Mouse (Mus musculus) heart, embryonic 12.5 days (tissue): ENCODE results near the gene Angptl2. TPM values are rescaled to one million over a fixed set of nuclear protein-coding genes. Genes with fewer than 3 reads are reported as not detected.

Source experiments
- ATAC-seq: fragments of 200-750 bp; cut with Nextera tagmentation; 2 replicates; pipeline ENCODE4 v1.8.0; 2017; ENCODE audit warnings: moderate TSS enrichment, moderate library complexity; ENCODE audit not compliant: insufficient number of reproducible peaks, low FRiP score
- H3K27ac ChIP-seq: fragments of 300-500 bp; sonication (generic); 2 replicates; pipeline ENCODE4 v1.5.1; 2016; ENCODE audit warnings: mild to moderate bottlenecking, moderate library complexity; ENCODE audit not compliant: poor library complexity, severe bottlenecking
- H3K27me3 ChIP-seq: fragments of 300-500 bp; sonication (generic); replicated peaks from 2 replicates; pipeline ENCODE4 v1.6.1; 2016; ENCODE audit warnings: mild to moderate bottlenecking, moderate library complexity
- H3K36me3 ChIP-seq: fragments of 300-500 bp; sonication (generic); 2 replicates; pipeline ENCODE4 v1.6.1; 2016; ENCODE audit warnings: mild to moderate bottlenecking, moderate library complexity
- H3K4me1 ChIP-seq: fragments of 300-500 bp; sonication (generic); replicated peaks from 2 replicates; pipeline ENCODE4 v1.6.1; 2016; ENCODE audit warnings: mild to moderate bottlenecking
- H3K4me2 ChIP-seq: fragments of 300-500 bp; sonication (generic); 2 replicates; pipeline ENCODE4 v1.6.1; 2016; ENCODE audit warnings: mild to moderate bottlenecking, moderate library complexity
- H3K4me3 ChIP-seq: fragments of 300-500 bp; sonication (generic); 2 replicates; pipeline ENCODE4 v1.5.1; 2016; ENCODE audit warnings: mild to moderate bottlenecking
- H3K9ac ChIP-seq: fragments of 300-500 bp; sonication (generic); 2 replicates; pipeline ENCODE4 v1.6.1; 2016; ENCODE audit warnings: mild to moderate bottlenecking, moderate library complexity
- H3K9me3 ChIP-seq: fragments of 300-500 bp; sonication (generic); replicated peaks from 2 replicates; pipeline ENCODE4 v1.6.1; 2016; ENCODE audit warnings: mild to moderate bottlenecking, moderate library complexity
- WGBS: fragments of 180-500 bp; shearing (Covaris S2); methylation state at CpG from one replicate; pipeline ENCODE4 v1.1.7; 2016; 5-methylcytosine and 5-hydroxymethylcytosine counted together
- polyA plus RNA-seq: library from polyadenylated mRNA; unstranded; fragments of >200 nt; fragmentation: Nextera tagmentation; extraction: Ambion mirVana; gene quantifications from 2 replicates; pipeline ENCODE4 v1.2.1, GENCODE M21; 2016

Gene Angptl2
- polyA plus RNA-seq, 1 experiment from 2014 or later: 54.7 TPM

GRCm38 (mm10) chr2:33272665-33273439, 57.0 kb downstream of the Angptl2 start:
- no peak overlapping the region for H3K4me3 ChIP-seq
- no peak overlapping the region for H3K9ac ChIP-seq
- peaks cover 47% of the 10 kb centered on the region for H3K4me1 ChIP-seq
- no peaks in the 10 kb centered on the region for H3K36me3 ChIP-seq
- H3K4me2 ChIP-seq: no peak overlapping the region
- H3K27me3 ChIP-seq: no peaks in the 10 kb centered on the region
- H3K9me3 ChIP-seq: no peaks in the 10 kb centered on the region
- ATAC-seq: no peak
- WGBS: 63% methylated on average over 4 of the region's 4 CpGs
- no peak overlapping the region for H3K27ac ChIP-seq

GRCm38 (mm10) chr2:33274719-33275490, 59.0 kb downstream of the Angptl2 start:
- Histone ChIP-seq H3K9me3 (no peaks in the 10 kb centered on the region), H3K4me2 (no peak overlapping the region), H3K27ac (no peak overlapping the region), H3K27me3 (no peaks in the 10 kb centered on the region), H3K4me3 (no peak overlapping the region), H3K4me1 (peaks cover 32% of the 10 kb centered on the region), H3K9ac (no peak overlapping the region), H3K36me3 (no peaks in the 10 kb centered on the region)
- WGBS: 82% methylated on average over 12 of the region's 12 CpGs
- no peak for ATAC-seq

GRCm38 (mm10) chr2:33279758-33280157, 63.9 kb downstream of the Angptl2 start:
- H3K9ac ChIP-seq: no peak overlapping the region
- H3K27me3 ChIP-seq: peaks cover 3% of the 10 kb centered on the region; the same call in 1 of the 2 replicates
- peaks cover 18% of the 10 kb centered on the region for H3K4me1 ChIP-seq
- H3K36me3 ChIP-seq: no peaks in the 10 kb centered on the region
- no peak overlapping the region for H3K4me3 ChIP-seq
- 88% methylated on average over 10 of the region's 10 CpGs for WGBS
- ATAC-seq: no peak
- no peaks in the 10 kb centered on the region for H3K9me3 ChIP-seq
- no peak overlapping the region for H3K4me2 ChIP-seq
- H3K27ac ChIP-seq: no peak overlapping the region

- Histone ChIP-seq H3K4me2 (no peak overlapping the region), H3K9ac (no peak overlapping the region), H3K4me3 (no peak overlapping the region), H3K36me3 (no peaks in the 10 kb centered on the region), H3K4me1 (peaks cover 12% of the 10 kb centered on the region), H3K9me3 (no peaks in the 10 kb centered on the region), H3K27me3 (peaks cover 3% of the 10 kb centered on the region; the same call in 1 of the 2 replicates), H3K27ac (no peak overlapping the region)
- no peak for ATAC-seq
- 87% methylated on average over 2 of the region's 2 CpGs for WGBS
These were observed 64.7 kb downstream of the Angptl2 start for GRCm38 (mm10) chr2:33280525-33280924.

GRCm38 (mm10) chr2:33281807-33282206, 65.9 kb downstream of the Angptl2 start:
- H3K27ac ChIP-seq: no peak overlapping the region

GRCm38 (mm10) chr2:33282877-33283276, 67.0 kb downstream of the Angptl2 start:
- peaks cover 1% of the 10 kb centered on the region; the same call in 1 of the 2 replicates for H3K36me3 ChIP-seq
- H3K27ac ChIP-seq: no peak overlapping the region
- peak; percentile 9; the same call in 1 of the 2 replicates for ATAC-seq
- no peak overlapping the region for H3K4me2 ChIP-seq
- H3K27me3 ChIP-seq: peaks cover 3% of the 10 kb centered on the region; the same call in 1 of the 2 replicates
- H3K9ac ChIP-seq: no peak overlapping the region
- no peaks in the 10 kb centered on the region for H3K9me3 ChIP-seq
- no peak overlapping the region for H3K4me3 ChIP-seq
- H3K4me1 ChIP-seq: peaks cover 13% of the 10 kb centered on the region
- WGBS: 39% methylated on average over 4 of the region's 4 CpGs

More at GRCm38 (mm10) chr2:33281807-33282206, 65.9 kb downstream of the Angptl2 start:
- Histone ChIP-seq H3K4me1 (peaks cover 13% of the 10 kb centered on the region), H3K27me3 (peaks cover 3% of the 10 kb centered on the region; the same call in 1 of the 2 replicates), H3K9ac (no peak overlapping the region), H3K4me3 (no peak overlapping the region), H3K4me2 (no peak overlapping the region), H3K9me3 (no peaks in the 10 kb centered on the region), H3K36me3 (no peaks in the 10 kb centered on the region)
- no peak for ATAC-seq
- 79% methylated on average over 5 of the region's 5 CpGs for WGBS

GRCm38 (mm10) chr2:33283674-33284073, 67.8 kb downstream of the Angptl2 start:
- Histone ChIP-seq H3K4me3 (no peak overlapping the region), H3K9ac (no peak overlapping the region), H3K4me2 (no peak overlapping the region), H3K27ac (no peak overlapping the region), H3K36me3 (peaks cover 5% of the 10 kb centered on the region; the same call in 1 of the 2 replicates), H3K27me3 (peaks cover 3% of the 10 kb centered on the region; the same call in 1 of the 2 replicates), H3K4me1 (peaks cover 13% of the 10 kb centered on the region), H3K9me3 (no peaks in the 10 kb centered on the region)
- 70% methylated on average over 2 of the region's 2 CpGs for WGBS
- no peak for ATAC-seq

GRCm38 (mm10) chr2:33288837-33289236, 73.0 kb downstream of the Angptl2 start:
- H3K36me3 ChIP-seq: peaks cover 5% of the 10 kb centered on the region; the same call in 1 of the 2 replicates
- H3K4me3 ChIP-seq: no peak overlapping the region
- ATAC-seq: no peak
- peaks cover 20% of the 10 kb centered on the region for H3K4me1 ChIP-seq
- H3K9ac ChIP-seq: no peak overlapping the region
- WGBS: 88% methylated on average over 5 of the region's 5 CpGs
- H3K27ac ChIP-seq: no peak overlapping the region
- no peaks in the 10 kb centered on the region for H3K27me3 ChIP-seq
- H3K9me3 ChIP-seq: no peaks in the 10 kb centered on the region
- no peak overlapping the region for H3K4me2 ChIP-seq

GRCm38 (mm10) chr2:33290491-33290890, 74.6 kb downstream of the Angptl2 start:
- no peak overlapping the region for H3K9ac ChIP-seq
- no peaks in the 10 kb centered on the region for H3K27me3 ChIP-seq
- no peak overlapping the region for H3K4me2 ChIP-seq
- H3K36me3 ChIP-seq: peaks cover 5% of the 10 kb centered on the region; the same call in 1 of the 2 replicates
- no peak overlapping the region for H3K4me3 ChIP-seq
- H3K27ac ChIP-seq: no peak overlapping the region
- no peaks in the 10 kb centered on the region for H3K9me3 ChIP-seq
- WGBS: 83% methylated on average over 8 of the region's 8 CpGs
- ATAC-seq: no peak
- peaks cover 22% of the 10 kb centered on the region for H3K4me1 ChIP-seq

- ATAC-seq: no peak
- no peak overlapping the region for H3K4me3 ChIP-seq
- WGBS: 69% methylated on average over 2 of the region's 2 CpGs
These were observed 76.2 kb downstream of the Angptl2 start for GRCm38 (mm10) chr2:33292057-33292456.

GRCm38 (mm10) chr2:33295115-33295514, 79.2 kb downstream of the Angptl2 start:
- 87% methylated on average over 5 of the region's 5 CpGs for WGBS
- Histone ChIP-seq H3K9ac (no peak overlapping the region), H3K27ac (no peak overlapping the region), H3K4me1 (peaks cover 25% of the 10 kb centered on the region), H3K36me3 (no peaks in the 10 kb centered on the region), H3K9me3 (no peaks in the 10 kb centered on the region), H3K4me3 (no peak overlapping the region), H3K4me2 (no peak overlapping the region), H3K27me3 (no peaks in the 10 kb centered on the region)
- ATAC-seq: no peak

More at GRCm38 (mm10) chr2:33292057-33292456, 76.2 kb downstream of the Angptl2 start:
- Histone ChIP-seq H3K4me1 (peaks cover 21% of the 10 kb centered on the region), H3K36me3 (peaks cover 5% of the 10 kb centered on the region; the same call in 1 of the 2 replicates), H3K27me3 (no peaks in the 10 kb centered on the region), H3K9ac (no peak overlapping the region), H3K27ac (no peak overlapping the region), H3K4me2 (no peak overlapping the region), H3K9me3 (no peaks in the 10 kb centered on the region)
